Mouse (Mus musculus): ENCODE measurements around the gene Ago4. TPM values are rescaled to one million over a fixed set of nuclear protein-coding genes. Genes with fewer than 3 reads are reported as not detected.

Ago4 gene
- polyA plus RNA-seq (2021): 1.6 TPM

DNA sequence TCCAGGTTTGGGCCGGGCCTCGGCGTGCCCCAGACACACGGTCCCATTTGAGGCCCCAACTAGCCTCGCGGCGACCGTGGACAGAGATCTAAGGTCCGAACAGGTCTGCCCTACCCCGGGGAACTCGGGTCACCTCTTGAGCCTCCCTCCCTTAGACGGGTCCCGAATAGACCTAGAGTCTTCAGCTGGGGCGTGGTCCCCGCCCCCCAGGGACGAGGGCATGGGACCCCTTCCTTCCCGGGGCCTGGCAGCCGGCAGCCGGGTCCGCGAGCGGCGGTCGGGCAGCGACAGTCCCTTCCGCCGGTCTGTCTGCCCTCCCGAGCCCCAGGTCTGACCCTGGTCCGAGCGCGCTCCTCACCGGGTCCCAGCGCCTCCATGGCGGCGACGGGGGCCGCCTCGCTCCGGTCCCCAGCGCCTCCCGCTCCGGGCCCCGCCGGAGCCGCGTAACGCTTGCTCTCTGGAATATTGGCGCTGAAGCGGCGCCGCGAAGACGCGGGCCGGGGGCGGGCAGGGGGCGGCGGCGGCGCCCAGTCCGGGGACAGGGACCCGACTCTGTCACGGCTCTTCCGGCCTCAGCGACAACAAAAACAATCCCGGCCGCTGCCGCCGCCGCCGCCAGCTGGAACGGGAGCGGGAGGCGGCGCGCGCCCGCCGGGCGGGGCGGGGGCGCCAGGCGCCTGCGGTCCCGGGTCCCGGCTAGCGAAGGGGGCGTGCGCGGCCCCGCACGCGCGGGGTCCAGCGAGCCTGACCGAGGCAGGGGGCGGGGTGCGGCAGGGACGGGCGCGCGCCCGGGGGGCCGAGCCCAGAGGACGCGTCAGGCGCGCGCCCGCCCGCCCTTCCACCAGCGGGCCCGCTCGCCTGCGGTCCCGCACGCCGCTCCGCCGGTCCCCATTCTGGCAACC, at the start of gene Ago4:
Gene Ago4 (minus strand): TSS at position 646 of the 902 bp plus-strand sequence.
- ATAC-seq: peak; percentile 44
- CTCF ChIA-PET: no interaction called here
- POLR2A ChIA-PET: no interaction called here
- TF ChIP-seq CTCF (IDR thresholded peaks at IDR 0.05): no peak
- no peaks in the 10 kb centered on the region for H3K27me3 ChIP-seq
- in situ Hi-C loops (cut with MboI; ENCODE audit: low pct_unique_long_range_greater_than_20kb): no loop called here
- DNase-seq (ENCODE audit: low read depth, low spot score): no peak

DNA sequence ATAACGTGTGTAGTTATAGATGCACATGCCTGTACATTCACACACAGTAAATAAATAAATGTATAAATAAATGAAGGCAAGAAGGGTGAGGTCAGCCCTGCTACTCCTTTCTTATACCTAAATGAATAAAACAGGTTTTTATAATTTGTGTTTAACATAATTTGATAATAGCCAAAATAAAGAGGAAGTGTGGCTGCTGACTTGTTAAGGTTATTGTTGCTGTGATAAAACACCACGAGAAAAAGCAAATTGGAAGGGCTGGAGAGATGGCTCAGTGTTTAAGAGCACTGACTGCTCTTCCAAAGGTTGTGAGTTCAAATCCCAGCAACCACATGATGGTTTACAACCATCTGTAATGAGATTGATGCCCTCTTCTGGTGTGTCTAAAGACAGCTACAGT, 45.8 kb upstream of the Ago4 start:
- ChIA-PET POLR2A (no interaction called here), CTCF (no interaction called here)
- no peaks in the 10 kb centered on the region for H3K27me3 ChIP-seq
- DNase-seq (ENCODE audit: low read depth, low spot score) (no peak), ATAC-seq (no peak)
- no peak for TF ChIP-seq CTCF (IDR thresholded peaks at IDR 0.05)
- in situ Hi-C loops (cut with MboI; ENCODE audit: low pct_unique_long_range_greater_than_20kb): no loop called here

DNA sequence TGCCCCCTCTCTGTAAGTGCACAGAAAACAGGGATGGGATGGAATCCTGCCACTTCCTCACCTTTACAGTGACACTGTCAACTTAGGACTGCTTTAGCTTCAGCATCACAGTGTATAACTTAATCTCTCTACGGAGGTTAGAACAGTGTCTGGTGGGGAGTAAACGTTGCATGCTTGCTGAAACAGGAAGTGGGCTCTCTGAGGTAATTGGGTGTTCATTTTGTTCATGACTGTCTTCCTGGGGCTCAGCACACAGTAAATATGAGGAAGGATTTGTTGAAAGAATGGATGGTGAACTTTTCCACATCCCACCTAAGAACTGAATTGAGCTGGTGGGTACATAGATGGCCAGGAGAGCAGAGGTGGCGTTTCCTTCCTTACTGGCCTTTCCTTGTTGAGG, 44.6 kb upstream of the Ago4 start:
- CTCF ChIA-PET: no interaction called here
- no peak for ATAC-seq
- POLR2A ChIA-PET: no interaction called here
- no peaks in the 10 kb centered on the region for H3K27me3 ChIP-seq
- no peak for DNase-seq (ENCODE audit: low read depth, low spot score)
- in situ Hi-C loops (cut with MboI; ENCODE audit: low pct_unique_long_range_greater_than_20kb): no loop called here
- no peak for TF ChIP-seq CTCF (IDR thresholded peaks at IDR 0.05)

DNA sequence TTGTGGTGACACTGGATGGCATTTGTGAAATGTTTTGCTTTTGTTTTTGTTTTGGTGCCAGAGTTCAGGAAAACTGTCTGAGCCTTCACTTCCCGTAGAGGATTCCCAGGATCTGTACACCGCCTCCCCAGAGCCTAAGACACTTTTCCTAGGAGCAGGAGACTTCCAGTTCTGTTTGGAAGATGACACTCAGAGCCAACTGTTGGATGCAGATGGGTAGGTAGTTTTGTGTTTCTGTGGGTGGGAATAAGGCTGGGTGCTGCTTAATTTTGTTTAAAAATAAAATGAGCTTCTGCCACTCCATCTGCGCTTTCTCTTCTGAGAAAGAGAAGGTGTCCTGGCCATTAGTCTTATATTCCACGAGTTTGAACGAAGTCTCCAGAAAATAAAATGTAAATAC, 43.0 kb upstream of the Ago4 start:
- DNase-seq (ENCODE audit: low read depth, low spot score) (no peak), ATAC-seq (no peak)
- no peak for TF ChIP-seq CTCF (IDR thresholded peaks at IDR 0.05)
- in situ Hi-C loops (cut with MboI; ENCODE audit: low pct_unique_long_range_greater_than_20kb): no loop called here
- ChIA-PET POLR2A (no interaction called here), CTCF (no interaction called here)
- H3K27me3 ChIP-seq: no peaks in the 10 kb centered on the region

DNA sequence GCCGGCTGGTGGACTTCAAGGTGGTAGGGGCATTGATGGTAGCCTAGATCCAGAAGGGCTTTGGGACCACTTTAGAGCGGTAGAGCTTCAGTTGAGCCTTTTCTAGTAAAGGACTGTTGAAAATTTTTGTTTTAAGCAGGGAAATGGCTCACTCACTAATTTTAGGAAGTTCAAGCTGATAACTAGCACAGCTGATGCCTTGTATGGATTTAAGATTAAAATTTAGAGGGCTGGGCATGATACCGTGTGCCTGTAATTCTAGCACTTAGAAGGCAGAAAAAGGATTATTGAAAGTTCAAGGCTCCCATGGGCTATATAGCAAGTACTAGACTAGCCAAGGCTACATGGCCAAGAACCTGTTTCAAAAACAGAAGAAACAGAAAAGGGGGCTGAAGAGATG, 36.5 kb upstream of the Ago4 start:
- no peaks in the 10 kb centered on the region for H3K27me3 ChIP-seq
- ATAC-seq (no peak), DNase-seq (ENCODE audit: low read depth, low spot score) (no peak)
- ChIA-PET POLR2A (no interaction called here), CTCF (no interaction called here)
- no peak for TF ChIP-seq CTCF (IDR thresholded peaks at IDR 0.05)
- in situ Hi-C loops (cut with MboI; ENCODE audit: low pct_unique_long_range_greater_than_20kb): loop anchor here (25.0 kb wide), 1 partner anchor 668 kb away; the partner anchor contains the start of gene Smim12

DNA sequence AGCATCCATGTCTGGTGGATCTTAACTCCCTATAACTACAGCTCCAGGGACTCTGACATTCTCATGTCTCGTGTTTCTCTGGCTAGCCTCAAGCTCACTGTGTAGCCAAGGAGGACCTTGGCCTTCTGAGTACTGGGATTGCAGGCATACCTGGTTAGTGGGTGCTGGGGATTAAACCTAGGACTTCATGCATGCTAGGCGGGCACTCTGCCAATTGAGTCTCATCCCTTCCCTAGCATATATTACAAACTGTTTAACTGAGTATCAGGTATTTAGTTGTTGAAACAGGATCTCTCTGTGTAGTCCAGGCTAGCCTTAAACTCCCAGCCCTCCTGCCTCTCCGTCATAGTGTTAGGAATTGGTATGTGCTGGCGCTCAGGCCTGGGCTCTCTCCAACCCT, 34.0 kb upstream of the Ago4 start:
- ChIA-PET POLR2A (no interaction called here), CTCF (no interaction called here)
- no peak for DNase-seq (ENCODE audit: low read depth, low spot score)
- no peak for TF ChIP-seq CTCF (IDR thresholded peaks at IDR 0.05)
- no peak for ATAC-seq
- H3K27me3 ChIP-seq: no peaks in the 10 kb centered on the region
- in situ Hi-C loops (cut with MboI; ENCODE audit: low pct_unique_long_range_greater_than_20kb): loop anchor here (25.0 kb wide), 1 partner anchor 670 kb away; the partner anchor contains the start of gene Smim12

DNA sequence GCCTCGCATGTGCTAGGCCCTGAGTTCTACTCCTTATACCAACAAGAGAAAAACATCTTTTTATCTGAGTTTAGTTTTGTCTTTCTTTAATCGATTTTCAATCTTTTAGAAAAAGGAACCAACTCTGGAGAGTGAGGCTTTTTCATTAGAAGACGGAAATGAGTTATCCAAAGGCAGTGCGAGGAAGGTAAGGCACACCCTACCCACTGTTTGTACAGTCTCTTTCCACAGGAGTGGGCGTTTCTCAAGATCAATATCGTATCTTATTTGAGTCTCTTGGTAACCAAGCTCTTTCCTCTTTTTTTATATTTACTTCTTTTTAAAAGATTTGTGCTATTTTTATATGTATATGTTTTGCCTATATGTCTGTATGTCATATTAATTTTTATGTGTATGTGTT, 30.5 kb upstream of the Ago4 start:
- POLR2A ChIA-PET: no interaction called here
- in situ Hi-C loops (cut with MboI; ENCODE audit: low pct_unique_long_range_greater_than_20kb): loop anchor here (25.0 kb wide), 1 partner anchor 674 kb away; the partner anchor contains the start of gene Smim12
- ATAC-seq: no peak
- DNase-seq (ENCODE audit: low read depth, low spot score): no peak
- H3K27me3 ChIP-seq: no peaks in the 10 kb centered on the region
- TF ChIP-seq CTCF (IDR thresholded peaks at IDR 0.05): no peak
- CTCF ChIA-PET: no interaction called here

DNA sequence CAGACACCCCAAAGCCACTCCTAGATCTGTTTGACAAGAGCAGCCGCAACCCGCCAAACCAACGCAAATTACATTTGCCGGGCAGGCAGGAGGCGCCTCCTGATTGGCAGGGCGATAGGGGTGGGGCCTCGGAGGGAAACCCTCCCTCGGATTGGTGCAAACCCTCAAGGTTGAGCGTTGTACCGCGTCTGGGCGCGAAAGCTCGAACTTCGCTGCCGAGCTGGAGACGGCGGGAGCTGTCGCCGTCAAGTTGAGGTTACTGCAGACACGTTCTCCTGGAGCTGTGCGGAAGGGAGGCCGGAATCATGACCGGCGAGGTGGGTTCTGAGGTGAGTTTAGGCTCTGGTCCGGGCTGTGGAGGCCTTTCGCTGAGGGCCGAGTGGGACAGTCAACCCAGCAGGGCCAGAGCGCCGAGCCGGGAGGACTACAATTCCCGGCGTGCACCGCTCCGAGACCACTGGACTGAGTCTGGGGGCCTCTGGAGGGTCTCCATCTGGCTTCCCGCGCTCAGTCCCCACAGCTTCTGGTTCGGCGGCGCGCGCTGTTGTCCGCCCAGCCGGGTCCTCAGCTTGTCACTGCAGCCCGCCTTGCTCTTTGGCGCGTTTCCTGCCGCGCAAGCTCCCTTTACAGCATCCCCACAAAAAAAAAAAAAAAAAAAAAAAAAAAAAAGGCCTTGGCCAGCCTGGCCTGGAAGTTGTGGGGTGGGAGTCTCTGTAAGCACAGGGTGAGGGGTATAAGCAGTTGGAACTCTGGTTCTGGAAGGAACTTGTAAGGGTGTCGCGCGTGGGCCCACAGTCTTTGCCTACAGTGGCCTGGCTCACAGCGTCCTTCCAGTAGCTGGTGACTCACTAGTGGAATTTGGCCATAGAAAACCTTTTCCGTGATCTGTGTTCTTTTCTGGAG, 23.8 kb upstream of the Ago4 start, which contains the start of gene Clspn:
Gene Clspn (plus strand): TSS at position 127 of the 903 bp plus-strand sequence.
- no peak for TF ChIP-seq CTCF (IDR thresholded peaks at IDR 0.05)
- DNase-seq (ENCODE audit: low read depth, low spot score): no peak
- ChIA-PET CTCF (interaction anchor here (0.9 to 1.0 kb wide), 2 partner anchors 8 to 283 kb away, joined by 3 to 4 read pairs; no protein-coding TSS in a partner anchor), POLR2A (interaction anchor here (0.6 to 0.7 kb wide), 2 partner anchors 122 to 184 kb away, joined by 3 to 6 read pairs; no protein-coding TSS in a partner anchor)
- in situ Hi-C loops (cut with MboI; ENCODE audit: low pct_unique_long_range_greater_than_20kb): loop anchor here (25.0 kb wide), 1 partner anchor 680 kb away; the partner anchor contains the start of gene Smim12
- peak; percentile 91 for ATAC-seq
- H3K27me3 ChIP-seq: no peaks in the 10 kb centered on the region

DNA sequence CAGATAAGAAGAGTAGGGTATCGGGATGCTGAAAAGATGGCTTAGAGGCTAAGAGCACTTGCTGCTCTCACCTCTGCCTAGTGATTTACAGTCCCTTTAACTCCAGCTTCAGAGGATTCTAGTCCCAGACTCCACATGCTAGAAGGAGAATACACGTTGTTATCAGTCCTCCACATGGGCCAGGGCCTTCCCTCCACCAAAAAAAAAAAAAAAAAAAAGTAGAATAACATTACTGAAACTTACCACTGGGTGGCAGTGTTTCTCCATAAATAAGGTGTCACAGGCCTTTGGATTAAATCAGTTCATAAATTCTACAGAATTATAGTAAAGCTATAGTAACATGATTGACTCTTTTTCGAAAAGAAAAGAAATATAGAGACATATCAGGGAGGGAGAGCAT, 21.2 kb upstream of the Ago4 start:
- in situ Hi-C loops (cut with MboI; ENCODE audit: low pct_unique_long_range_greater_than_20kb): loop anchor here (25.0 kb wide), 1 partner anchor 683 kb away; the partner anchor contains the start of gene Smim12
- CTCF ChIA-PET: interaction anchor here (0.7 to 2.3 kb wide), 8 partner anchors 15 to 192 kb away, joined by 3 to 9 read pairs (median 3); no protein-coding TSS in a partner anchor
- POLR2A ChIA-PET: interaction anchor here (0.6 kb wide), 1 partner anchor 290 kb away, joined by 3 read pairs; no protein-coding TSS in a partner anchor
- TF ChIP-seq CTCF (IDR thresholded peaks at IDR 0.05): peak; percentile 37
- no peaks in the 10 kb centered on the region for H3K27me3 ChIP-seq
- DNase-seq (ENCODE audit: low read depth, low spot score) (no peak), ATAC-seq (no peak)

DNA sequence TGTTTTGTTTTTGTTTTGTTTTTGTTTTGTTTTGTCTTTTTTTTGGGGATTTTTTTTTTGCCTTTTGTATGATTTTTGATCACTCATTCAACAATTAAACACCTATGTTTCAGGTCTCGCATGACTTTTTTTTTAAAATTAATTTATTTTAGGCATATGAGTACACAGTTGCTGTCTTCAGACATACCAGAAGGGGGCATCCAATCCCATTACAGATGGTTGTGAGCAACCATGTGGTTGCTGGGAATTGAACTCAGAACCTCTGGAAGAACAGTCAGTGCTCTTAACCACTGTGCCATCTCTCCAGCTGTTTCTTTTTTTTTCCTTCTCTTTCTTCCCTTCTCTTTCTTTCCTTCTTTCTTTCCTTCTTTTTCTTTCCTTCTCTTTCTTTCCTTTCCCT, 20.4 kb upstream of the Ago4 start:
- ChIA-PET POLR2A (no interaction called here), CTCF (interaction anchor here (1.9 to 2.3 kb wide), 2 partner anchors 46 to 187 kb away, joined by 8 to 9 read pairs; no protein-coding TSS in a partner anchor)
- in situ Hi-C loops (cut with MboI; ENCODE audit: low pct_unique_long_range_greater_than_20kb): loop anchor here (25.0 kb wide), 1 partner anchor 684 kb away; the partner anchor contains the start of gene Smim12
- ATAC-seq (no peak), DNase-seq (ENCODE audit: low read depth, low spot score) (no peak)
- TF ChIP-seq CTCF (IDR thresholded peaks at IDR 0.05): no peak
- H3K27me3 ChIP-seq: no peaks in the 10 kb centered on the region
